Mouse (Mus musculus): Measurements from ENCODE around the gene Mapk11. TPM values are rescaled to one million over a fixed set of nuclear protein-coding genes. Genes with fewer than 3 reads are reported as not detected.

Gene Mapk11
- total and polyA plus RNA-seq, 3 experiments: 0.04 TPM; not detected in 1

DNA sequence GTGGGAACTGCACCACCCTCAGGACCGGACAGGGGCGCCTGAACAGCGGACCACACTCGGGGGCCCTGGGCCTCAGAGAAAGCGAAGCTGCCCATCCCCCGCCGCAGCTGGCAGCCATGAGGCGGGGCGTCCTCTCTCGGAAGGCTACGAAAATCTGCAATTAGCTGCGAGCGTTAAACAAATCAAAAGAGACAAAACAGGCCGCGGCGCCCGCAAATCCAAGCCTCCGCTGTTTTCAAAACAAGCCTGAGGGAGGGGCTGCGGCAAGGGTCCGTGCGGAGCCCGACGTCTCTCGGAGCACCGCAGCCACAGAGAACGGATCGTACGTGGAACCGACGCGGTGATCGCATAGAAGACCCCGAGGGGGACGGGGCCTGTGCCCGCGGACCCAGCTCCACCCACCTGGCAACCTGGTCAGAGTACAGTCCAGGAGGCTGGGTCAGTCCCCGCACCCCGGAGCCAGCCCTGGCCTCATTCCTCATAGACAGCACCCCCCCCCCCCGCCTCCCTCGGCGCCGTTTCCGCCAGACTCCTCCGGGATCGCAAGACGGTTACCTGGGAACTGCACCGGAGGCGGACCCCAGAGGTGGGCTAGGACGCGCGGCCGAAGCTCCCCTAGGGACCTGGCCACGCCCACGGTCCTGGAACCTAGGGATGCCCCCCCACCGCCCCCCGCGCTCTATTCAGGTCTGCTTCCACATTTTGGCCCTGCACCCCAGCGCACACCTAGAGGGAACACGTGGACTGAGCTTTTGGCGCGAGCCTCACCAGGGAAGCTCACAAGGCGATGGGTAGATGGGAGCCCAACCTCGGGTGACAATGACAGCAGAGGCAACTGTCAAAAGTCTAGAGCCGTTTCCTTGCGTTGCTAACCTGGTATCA lies 23.8 kb upstream of the Mapk11 start:
- Histone ChIP-seq H3K79me2 (ENCODE audit: control insufficient read depth, insufficient read depth, low read length, poor library complexity) (no peaks in the 10 kb centered on the region), H3K4me3 (ENCODE audit: control insufficient read depth in 1 of 2, insufficient read depth in 1 of 2, low read depth in 2 of 2, low read length in 2 of 2) (no peak overlapping the region), H3K27ac (ENCODE audit: control insufficient read depth, low read depth, low read length) (no peak overlapping the region), H3K9ac (ENCODE audit: control insufficient read depth, low read depth, low read length, poor library complexity, severe bottlenecking) (no peak overlapping the region), H3K9me3 (replicated peaks; ENCODE audit: insufficient read depth, low read length) (no peaks in the 10 kb centered on the region), H3K27me3 (ENCODE audit: control insufficient read depth in 1 of 2, insufficient read depth in 2 of 2, low read length in 2 of 2) (no peaks in the 10 kb centered on the region), H3K4me1 (ENCODE audit: control insufficient read depth in 1 of 2, insufficient read depth in 2 of 2, low read length in 2 of 2) (peaks cover 4 to 18% of the 10 kb centered on the region in 2 experiments; a peak in 3 of 4 replicates), H3K36me3 (ENCODE audit: control insufficient read depth in 1 of 2, insufficient read depth in 2 of 2, low read length in 2 of 2) (peaks cover 0 to 11% of the 10 kb centered on the region in 2 experiments; a peak in 2 of 4 replicates)
- TF ChIP-seq E2F4 (IDR thresholded peaks at IDR 0.05; ENCODE audit: borderline replicate concordance, low read depth, low read length) (no peak), UBTF (IDR thresholded peaks at IDR 0.05; ENCODE audit: borderline replicate concordance, insufficient read depth, low read depth, low read length) (no peak), JUND (IDR thresholded peaks at IDR 0.05; ENCODE audit: low read depth, low read length) (no peak), CTCF (IDR thresholded peaks at IDR 0.05 in 2 of 3, conservative IDR thresholded peaks at IDR 0.05 in 1 of 3; ENCODE audit: control insufficient read depth in 1 of 3, insufficient read depth in 1 of 3, low read depth in 2 of 3, low read length in 3 of 3, poor library complexity in 1 of 3, severe bottlenecking in 1 of 3) (no peak), RAD21 (IDR thresholded peaks at IDR 0.05; ENCODE audit: low read depth, low read length) (no peak)
- no peak for DNase-seq (ENCODE audit: low read depth, low spot score)

DNA sequence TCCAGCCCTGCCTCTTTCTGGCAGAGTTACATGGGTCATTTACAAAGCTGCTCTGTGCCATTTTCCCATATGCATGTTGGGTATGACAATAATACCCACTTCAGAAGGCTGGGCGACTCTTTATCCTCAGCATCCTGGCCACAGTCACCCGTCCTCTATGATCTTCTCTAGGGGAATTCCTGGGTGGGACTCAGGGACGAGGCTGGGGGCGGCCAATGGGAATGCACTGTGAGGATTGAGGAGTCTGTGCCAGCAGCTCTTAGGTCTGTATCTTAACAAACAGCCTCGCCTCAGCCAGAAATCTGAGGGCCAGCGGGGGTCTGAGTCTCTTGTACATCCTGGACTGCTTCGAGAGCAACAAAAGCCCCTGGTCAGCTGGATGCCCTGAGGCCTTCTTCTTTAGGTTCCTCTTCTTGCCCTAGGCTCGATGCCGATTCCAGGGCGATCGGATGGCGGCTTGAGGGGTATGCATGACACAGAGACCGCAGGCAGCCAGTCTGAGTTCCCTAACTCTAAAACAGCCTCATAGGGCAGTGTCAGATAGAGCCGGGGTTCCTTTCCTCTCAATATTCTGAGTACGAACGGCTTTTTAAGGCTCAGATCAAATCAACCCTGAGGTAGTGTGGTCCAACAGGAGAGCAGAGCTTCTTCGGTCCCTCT lies 23.0 kb upstream of the Mapk11 start:
- Histone ChIP-seq H3K27ac (ENCODE audit: control insufficient read depth, low read depth, low read length) (no peak overlapping the region), H3K4me3 (ENCODE audit: control insufficient read depth in 1 of 2, insufficient read depth in 1 of 2, low read depth in 2 of 2, low read length in 2 of 2) (no peak overlapping the region), H3K79me2 (ENCODE audit: control insufficient read depth, insufficient read depth, low read length, poor library complexity) (no peaks in the 10 kb centered on the region), H3K9ac (ENCODE audit: control insufficient read depth, low read depth, low read length, poor library complexity, severe bottlenecking) (no peak overlapping the region), H3K27me3 (ENCODE audit: control insufficient read depth in 1 of 2, insufficient read depth in 2 of 2, low read length in 2 of 2) (no peaks in the 10 kb centered on the region), H3K36me3 (ENCODE audit: control insufficient read depth in 1 of 2, insufficient read depth in 2 of 2, low read length in 2 of 2) (peaks cover 0 to 5% of the 10 kb centered on the region in 2 experiments; a peak in 2 of 4 replicates), H3K9me3 (replicated peaks; ENCODE audit: insufficient read depth, low read length) (no peaks in the 10 kb centered on the region), H3K4me1 (ENCODE audit: control insufficient read depth in 1 of 2, insufficient read depth in 2 of 2, low read length in 2 of 2) (peaks cover 2 to 11% of the 10 kb centered on the region in 2 experiments; a peak in 3 of 4 replicates)
- no peak for DNase-seq (ENCODE audit: low read depth, low spot score)
- TF ChIP-seq MYB (IDR thresholded peaks at IDR 0.05; ENCODE audit: low read depth, low read length): no peak

GRCm38 (mm10) chr15:89171526-89172051 lies 22.2 kb upstream of the Mapk11 start:
- no peak overlapping the region for H3K4me3 ChIP-seq (ENCODE audit: control insufficient read depth in 1 of 2, insufficient read depth in 1 of 2, low read depth in 2 of 2, low read length in 2 of 2)
- H3K36me3 ChIP-seq (ENCODE audit: control insufficient read depth in 1 of 2, insufficient read depth in 2 of 2, low read length in 2 of 2): no peaks in the 10 kb centered on the region
- H3K9ac ChIP-seq (ENCODE audit: control insufficient read depth, low read depth, low read length, poor library complexity, severe bottlenecking): no peak overlapping the region
- H3K79me2 ChIP-seq (ENCODE audit: control insufficient read depth, insufficient read depth, low read length, poor library complexity): no peaks in the 10 kb centered on the region
- peaks cover 0 to 3% of the 10 kb centered on the region in 2 experiments; a peak in 1 of 4 replicates for H3K4me1 ChIP-seq (ENCODE audit: control insufficient read depth in 1 of 2, insufficient read depth in 2 of 2, low read length in 2 of 2)
- no peak for DNase-seq (ENCODE audit: low read depth, low spot score)
- H3K27me3 ChIP-seq (ENCODE audit: control insufficient read depth in 1 of 2, insufficient read depth in 2 of 2, low read length in 2 of 2): no peaks in the 10 kb centered on the region
- H3K27ac ChIP-seq (ENCODE audit: control insufficient read depth, low read depth, low read length): no peak overlapping the region
- H3K9me3 ChIP-seq (replicated peaks; ENCODE audit: insufficient read depth, low read length): no peaks in the 10 kb centered on the region
- TF ChIP-seq HCFC1 (IDR thresholded peaks at IDR 0.05; ENCODE audit: low read depth, low read length) (no peak), SMC3 (IDR thresholded peaks at IDR 0.05; ENCODE audit: low read depth, low read length) (no peak), RAD21 (IDR thresholded peaks at IDR 0.05; ENCODE audit: low read depth, low read length) (no peak)

All from MEL (cell line).